Mouse (Mus musculus) hematopoietic stem cell, adult 5-6 weeks (primary cell): ENCODE data around the gene Polg. TPM values are rescaled to one million over a fixed set of nuclear protein-coding genes. Genes with fewer than 3 reads are reported as not detected.
A peak's percentile ranks its signal among the peaks of the same experiment; 100 is the strongest.

Source experiments
- ATAC-seq, 2 experiments: fragments of 125-278 bp in 1 of 2; replicated peaks in 1 of 2; 2 replicates each; pipeline ENCODE4 v1.8.0; 2016 to 2017; ENCODE audit warnings: inconsistent platforms in 2 of 2, mild to moderate bottlenecking in 2 of 2, moderate number of reproducible peaks in 2 of 2, low read depth in 1 of 2, moderate TSS enrichment in 1 of 2; ENCODE audit not compliant: low FRiP score in 2 of 2, poor library complexity in 2 of 2, severe bottlenecking in 2 of 2, insufficient read depth in 1 of 2, low TSS enrichment in 1 of 2
- total RNA-seq: library from RNA; stranded (forward); fragments of 172-1452, 232-1000 nt; gene quantifications from 2 replicates; pipeline ENCODE4 v1.2.3, GENCODE M21; 2017

Polg gene
- total RNA-seq, 1 experiment from 2014 or later, result 36.2 TPM

DNA sequence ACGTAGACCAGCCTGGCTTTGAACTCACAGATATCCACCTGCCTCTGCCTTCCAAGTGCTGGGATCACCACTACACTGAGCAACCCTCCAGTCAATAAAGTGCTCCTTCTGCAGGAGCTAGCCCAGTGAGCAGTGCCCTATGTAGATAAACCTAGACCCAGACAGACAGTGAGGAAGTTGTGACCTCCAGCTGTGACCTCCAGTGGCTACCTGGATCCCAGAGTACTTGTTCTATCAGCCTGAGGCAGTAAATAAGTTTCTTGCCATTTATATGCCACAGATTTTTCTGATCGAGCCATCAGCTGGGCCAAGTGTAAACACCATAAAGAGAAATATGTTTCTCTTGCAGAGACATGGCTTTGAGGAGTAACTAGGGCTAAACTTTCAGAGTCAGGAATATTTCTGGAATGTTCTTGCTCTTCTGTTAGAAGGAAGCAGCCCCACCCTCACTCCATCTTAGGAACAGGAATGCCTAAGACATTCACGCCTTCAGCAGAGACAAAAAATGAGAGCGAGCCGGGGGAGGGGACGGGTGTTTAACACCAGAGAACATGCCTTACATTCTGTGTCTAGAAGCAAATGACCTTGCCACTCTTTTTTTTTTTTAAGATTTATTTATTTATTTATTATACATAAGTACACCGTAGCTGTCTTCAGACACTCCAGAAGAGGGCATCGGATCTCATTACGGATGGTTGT is 7.5 kb upstream of the Polg start:
- no peak for ATAC-seq

GRCm38 (mm10) chr7:79472792-79473191 is 6.6 kb upstream of the Polg start:
- ATAC-seq, result no peak

DNA sequence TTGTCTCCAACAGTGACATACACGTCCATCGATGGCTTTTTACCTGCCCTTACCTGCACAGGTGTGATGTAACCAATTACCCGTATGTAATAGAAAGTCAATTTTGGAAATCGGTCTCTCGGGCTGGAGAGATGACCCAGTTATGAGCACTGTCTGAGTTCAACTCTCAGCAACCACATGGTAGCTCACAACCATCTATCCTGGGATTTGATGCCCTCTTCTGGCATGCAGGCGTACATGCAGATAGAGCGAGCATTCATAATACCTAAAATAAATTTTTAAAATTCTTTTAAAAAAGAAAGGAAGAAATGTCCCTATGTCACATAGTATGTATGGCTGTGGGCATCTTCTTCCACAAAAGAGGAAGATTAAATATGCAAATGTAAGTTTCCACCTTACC is 5.3 kb upstream of the Polg start:
- no peak for ATAC-seq

DNA sequence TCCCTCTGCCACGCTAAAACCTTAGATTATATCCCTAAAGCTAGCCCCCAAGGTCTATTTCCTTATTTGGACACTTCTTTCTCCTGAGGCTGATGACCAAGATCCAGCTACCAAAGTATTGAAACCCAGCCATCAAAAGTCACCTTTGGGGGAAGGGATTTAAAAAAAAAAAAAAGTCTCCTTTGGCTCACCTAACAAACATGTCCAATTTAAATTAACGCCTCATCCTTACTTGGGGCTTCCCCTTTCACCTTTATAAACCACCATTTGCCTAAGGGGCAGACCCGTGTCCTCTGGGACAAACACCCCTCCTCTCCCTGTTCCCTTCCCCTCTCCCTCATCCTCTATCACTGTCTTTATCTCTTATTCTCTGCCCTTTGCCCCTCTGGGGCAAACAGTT is 4.6 kb upstream of the Polg start:
- ATAC-seq, result no peak

DNA sequence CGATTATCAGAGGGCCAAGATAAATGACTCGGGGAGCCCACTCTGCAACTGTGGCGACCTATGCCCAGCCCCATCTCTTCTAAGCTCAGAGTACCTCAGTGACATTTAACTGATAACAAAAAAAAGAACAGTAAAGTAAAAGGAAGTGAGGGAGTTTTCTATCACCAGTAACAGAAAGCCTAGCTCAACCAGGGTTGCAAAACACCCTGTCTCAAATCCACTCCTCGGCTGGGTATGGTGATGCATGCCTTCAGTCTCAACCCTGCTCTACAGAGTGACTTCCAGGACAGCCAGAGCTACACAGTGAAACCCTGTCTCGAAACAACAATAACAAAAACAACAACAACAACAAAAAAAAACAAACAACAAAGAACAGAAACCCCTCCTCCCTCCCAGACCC is 3.6 kb upstream of the Polg start:
- ATAC-seq, result no peak

DNA sequence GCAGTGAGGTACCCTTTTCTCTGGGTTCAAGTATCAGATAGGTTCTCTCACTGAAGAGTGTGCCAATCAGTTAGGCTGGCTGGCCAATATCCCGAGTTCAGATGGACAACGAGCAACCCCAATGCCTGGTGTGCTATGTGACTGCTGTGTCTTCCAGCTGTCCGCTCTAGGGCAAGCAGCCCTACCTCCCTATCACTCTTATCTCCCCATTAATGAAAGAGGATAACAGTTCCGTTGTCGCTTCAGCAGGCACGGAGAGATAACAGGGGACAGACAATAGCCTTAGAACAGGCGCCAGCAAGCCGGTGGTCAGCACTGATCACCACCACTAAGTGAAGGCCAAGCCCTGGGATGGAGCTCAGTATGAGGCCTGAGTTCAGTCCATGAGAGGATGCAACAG is 2.8 kb upstream of the Polg start:
- ATAC-seq, result no peak

DNA sequence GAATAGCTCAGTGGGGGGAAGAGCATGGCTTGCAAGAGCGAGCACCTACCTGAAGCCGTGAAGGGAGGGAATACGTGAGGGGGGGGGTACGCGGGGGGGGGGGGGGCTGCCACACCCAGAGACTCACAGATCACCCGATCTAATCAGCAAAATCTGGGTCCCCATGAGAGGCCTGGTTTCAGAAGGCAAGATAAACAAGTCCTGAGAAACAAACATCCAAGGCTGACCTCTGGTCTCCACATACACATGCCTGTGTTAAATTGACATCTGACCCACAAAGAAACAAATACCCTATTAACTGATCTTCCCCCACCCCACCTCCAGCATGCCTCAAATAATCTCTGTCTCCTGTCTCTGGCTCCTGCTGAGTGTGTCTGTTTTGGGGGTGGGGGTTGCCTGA is 1.8 kb upstream of the Polg start:
- no peak for ATAC-seq

DNA sequence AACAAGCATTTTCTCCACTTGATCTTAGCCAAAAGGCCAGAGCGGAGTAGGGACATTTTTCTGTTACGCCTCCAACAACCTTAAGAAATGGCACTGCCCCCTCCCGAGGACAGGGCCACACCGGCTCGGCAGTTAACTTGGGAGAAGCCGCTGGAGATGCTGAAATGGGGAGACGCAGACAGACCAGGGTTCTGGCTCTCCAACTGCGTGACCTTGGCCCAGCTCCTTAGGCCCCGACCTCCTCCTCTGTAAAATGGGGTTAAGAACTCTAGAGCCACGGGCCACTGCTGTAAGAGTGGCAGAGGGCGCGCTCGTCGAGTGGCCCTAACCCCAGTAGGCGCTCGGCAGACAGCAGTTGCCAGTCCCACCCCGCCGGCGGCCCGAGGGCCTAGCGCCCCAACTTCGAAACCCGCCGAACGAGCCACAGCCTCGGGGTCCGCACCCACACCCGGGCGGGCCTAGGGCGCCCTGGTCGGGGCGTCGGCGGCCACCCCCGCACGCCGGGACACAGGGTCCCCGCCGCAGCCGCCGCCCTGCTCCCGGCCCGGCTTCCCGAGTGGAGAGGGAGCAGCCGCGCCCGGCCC is 609 bp downstream of the Polg start:
- ATAC-seq, result peak in 1 of 2 experiments; percentile 5; a peak in 1 of 4 replicates

- no peak for ATAC-seq
These were observed 1.3 kb downstream of the Polg start for GRCm38 (mm10) chr7:79464776-79465420.

- no peak for ATAC-seq
These were observed 2.6 kb downstream of the Polg start for GRCm38 (mm10) chr7:79463376-79464077.

DNA sequence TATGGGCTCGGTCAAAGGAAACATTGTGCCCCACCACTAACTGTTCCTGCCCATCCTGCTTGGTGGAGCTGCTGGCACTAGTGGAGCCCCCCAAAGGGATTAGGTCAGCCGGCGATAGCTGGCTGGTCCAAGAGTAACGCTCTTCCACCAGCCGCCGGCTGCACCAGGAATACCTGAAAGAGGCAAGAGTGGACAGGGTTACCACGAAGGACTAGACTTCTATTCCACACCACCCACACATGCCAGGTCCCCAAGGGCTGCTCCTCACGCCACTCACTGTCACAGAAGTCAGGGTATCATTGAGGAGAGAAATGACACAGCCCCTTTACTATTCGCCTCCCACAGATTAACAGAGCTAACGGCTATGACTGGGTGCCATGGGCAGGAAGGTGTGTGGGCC is 4.4 kb downstream of the Polg start:
- ATAC-seq, result no peak

GRCm38 (mm10) chr7:79447486-79447885 is 18.7 kb downstream of the Polg start:
- no peak for ATAC-seq

GRCm38 (mm10) chr7:79447048-79447447 is 19.1 kb downstream of the Polg start:
- no peak for ATAC-seq

- no peak for ATAC-seq
These were observed 26.1 kb downstream of the Polg start for GRCm38 (mm10) chr7:79440035-79440434.

DNA sequence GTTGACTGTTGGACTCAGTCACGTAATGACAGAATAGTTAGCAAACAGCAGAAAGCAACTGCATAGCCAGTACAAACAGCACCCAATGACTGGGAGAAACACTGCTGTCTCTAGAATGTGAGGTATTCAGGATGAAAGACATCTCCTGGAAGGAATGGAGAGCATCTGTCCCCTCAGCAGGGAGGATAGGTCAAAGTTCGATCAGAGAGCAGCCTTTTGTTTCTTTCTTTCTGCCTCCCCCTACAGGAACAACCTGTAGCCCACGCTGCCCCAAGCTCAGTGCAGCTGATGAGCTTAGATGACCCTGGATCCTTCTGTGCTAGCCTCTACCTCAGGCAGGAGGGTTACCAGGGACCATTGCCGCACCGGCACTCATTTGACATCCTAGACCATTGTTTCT is 37.9 kb downstream of the Polg start:
- ATAC-seq, result no peak

- no peak for ATAC-seq
These were observed 40.4 kb downstream of the Polg start for GRCm38 (mm10) chr7:79425804-79426203.

DNA sequence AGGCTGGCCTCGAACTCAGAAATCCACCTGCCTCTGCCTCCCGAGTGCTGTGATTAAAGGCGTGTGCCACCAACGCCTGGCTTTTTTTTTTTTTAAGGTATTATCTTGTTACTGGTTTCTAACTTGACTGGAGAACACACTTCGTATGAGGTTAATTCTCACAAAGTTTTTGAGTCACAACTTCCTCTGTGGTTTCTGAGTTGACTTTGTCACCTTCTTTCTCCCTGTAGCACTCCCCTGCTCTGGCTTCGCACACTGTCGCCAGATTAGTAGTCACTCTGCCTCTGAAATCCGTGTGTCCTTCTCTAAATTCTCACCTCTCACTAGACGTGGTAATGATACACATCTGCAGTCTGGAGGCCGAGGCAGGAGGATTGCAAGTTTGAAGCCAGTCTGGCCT is 43.3 kb downstream of the Polg start:
- no peak for ATAC-seq

GRCm38 (mm10) chr7:79419950-79420349 is 46.2 kb downstream of the Polg start:
- no peak for ATAC-seq
